Mouse (Mus musculus) heart, adult 2 months (tissue): ENCODE data around the gene Rasa3. TPM values are rescaled to one million over a fixed set of nuclear protein-coding genes. Genes with fewer than 3 reads are reported as not detected.

Experiments
- DNase-seq, 2 experiments: peaks; one replicate each; pipeline ENCODE4 v3.0.0; 2021
- H3K27ac ChIP-seq: fragments of 200-600 bp; 2 replicates; pipeline ENCODE4 v1.8.1; 2022
- H3K27me3 ChIP-seq: fragments of 200-500 bp; 2 replicates; pipeline ENCODE4 v1.6.1; 2012; ENCODE audit warnings: mild to moderate bottlenecking, low read length, inconsistent platforms, mixed read lengths; ENCODE audit not compliant: control insufficient read depth, insufficient read depth
- H3K36me3 ChIP-seq: fragments of 200-500 bp; 2 replicates; pipeline ENCODE4 v1.6.1; 2012; ENCODE audit warnings: low read length, inconsistent platforms; ENCODE audit not compliant: control insufficient read depth, insufficient read depth
- H3K4me1 ChIP-seq: fragments of 200-500 bp; 2 replicates; pipeline ENCODE4 v1.6.1; 2011; ENCODE audit warnings: low read length; ENCODE audit not compliant: control insufficient read depth, insufficient read depth
- H3K4me3 ChIP-seq: fragments of 200-600 bp; 2 replicates; pipeline ENCODE4 v1.8.1; 2022
- H3K79me2 ChIP-seq: fragments of 200-500 bp; replicated peaks from 2 replicates; pipeline ENCODE4 v1.6.1; 2012; ENCODE audit warnings: mild to moderate bottlenecking, inconsistent platforms, low read length, moderate library complexity, mixed read lengths; ENCODE audit not compliant: control insufficient read depth, insufficient read depth
- H3K9ac ChIP-seq: fragments of 200-500 bp; 2 replicates; pipeline ENCODE4 v1.6.1; 2012; ENCODE audit warnings: low read depth, mild to moderate bottlenecking, control low read depth, inconsistent platforms, low read length, mixed read lengths
- CTCF ChIP-seq: fragments of 200-600 bp; IDR thresholded peaks from 2 replicates; pipeline ENCODE4 v1.8.1; 2022; ENCODE audit warnings: antibody characterized with exemption, mild to moderate bottlenecking, moderate library complexity
- EP300 ChIP-seq: fragments of 200-500 bp; IDR thresholded peaks from 2 replicates; pipeline ENCODE4 v1.6.1; 2011; ENCODE audit warnings: low read depth, low read length, control low read depth; ENCODE audit not compliant: insufficient read depth
- POLR2A ChIP-seq: fragments of 200-500 bp; IDR thresholded peaks from 2 replicates; pipeline ENCODE4 v1.6.1; 2011; ENCODE audit warnings: mild to moderate bottlenecking, low read depth, low read length, control low read depth; ENCODE audit not compliant: insufficient read depth
- WGBS: fragments of 180-500 bp; shearing (Covaris S2); methylation state at CpG from one replicate; pipeline ENCODE4 v1.1.7; 2018; 5-methylcytosine and 5-hydroxymethylcytosine counted together
- intact Hi-C: fragments of 180-260 bp; cut with DNase I; formaldehyde crosslinking; loops from one replicate; pipeline ENCODE4 v1.15.1; 2025
- polyA plus RNA-seq: library from polyadenylated mRNA; depleted of rRNA; stranded (reverse); fragments of >200 nt; gene quantifications from 2 replicates; pipeline ENCODE4 v1.2.3, GENCODE M21; 2012
- total RNA-seq, 2 experiments: library from RNA; stranded (reverse); gene quantifications; 2 replicates each; pipeline ENCODE4 v1.2.3; 2021

Rasa3 gene
- total and polyA plus RNA-seq, 3 experiments: 14.6 to 16.9 (median 16.5) TPM

DNA sequence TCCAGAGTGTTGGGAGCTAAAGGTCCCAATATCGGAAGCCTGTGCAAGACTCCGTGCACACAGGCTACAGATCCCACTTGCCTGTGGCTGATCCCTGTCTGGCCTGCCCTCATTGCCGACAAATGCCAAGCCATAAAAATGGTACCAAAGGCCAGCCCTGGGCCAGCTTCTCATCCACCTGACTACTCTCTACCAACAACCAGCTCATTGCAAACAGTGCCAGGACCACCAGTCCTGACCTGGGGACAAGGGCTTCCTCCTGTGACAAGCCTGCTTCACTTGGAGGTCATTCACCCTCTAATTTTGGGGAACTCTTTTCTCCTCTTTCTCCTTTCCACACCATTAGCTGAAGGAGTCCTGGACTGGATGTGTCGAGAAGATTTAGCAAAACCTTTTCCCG is 29.8 kb downstream of the Rasa3 start:
- WGBS: 85% methylated on average over 5 of the region's 5 CpGs
- peaks cover 42% of the 10 kb centered on the region for H3K4me1 ChIP-seq
- peak overlapping the region; percentile 33 for H3K27ac ChIP-seq

DNA sequence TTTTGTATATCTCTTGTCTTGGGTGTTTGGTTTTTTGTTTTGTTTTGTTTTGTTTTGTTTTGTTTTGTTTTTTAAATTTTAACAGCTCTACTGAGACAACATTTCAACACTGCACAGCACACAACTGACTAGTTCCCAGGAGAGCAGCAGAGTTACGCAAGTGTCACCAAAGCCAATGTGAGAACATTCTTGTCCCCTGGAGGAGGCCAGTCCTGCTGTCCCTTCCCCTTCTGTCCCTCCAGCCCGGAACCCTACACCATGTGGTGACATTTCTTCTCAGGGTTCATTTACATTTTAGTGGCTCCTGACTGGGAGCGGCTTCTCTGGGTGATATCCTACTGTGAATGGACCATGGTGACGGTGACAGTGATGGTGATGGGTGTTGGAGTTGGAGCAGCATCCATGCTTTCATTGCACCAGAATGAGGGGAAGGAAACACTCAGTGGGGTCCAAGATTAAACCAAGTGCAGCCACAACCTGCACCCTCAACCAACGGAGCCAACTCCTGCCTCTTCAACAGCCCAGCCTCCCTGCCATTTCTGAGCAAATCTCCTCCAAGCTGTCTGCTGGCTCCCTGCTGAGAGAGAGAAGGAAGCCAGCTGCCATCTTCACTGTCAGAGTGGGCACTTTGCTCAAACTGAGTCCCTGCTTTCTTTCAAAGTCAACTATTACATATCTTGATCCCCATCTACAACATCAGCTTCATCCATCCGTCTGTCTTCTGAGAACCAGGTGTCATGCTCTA is 32.3 kb downstream of the Rasa3 start:
- H3K36me3 ChIP-seq: peaks cover 2% of the 10 kb centered on the region; the same call in 1 of the 2 replicates
- peak; percentile 62 to 72 for DNase-seq
- TF ChIP-seq POLR2A: 0 out of 2 replicates have a peak, but pooled peaks have one; percentile 21
- TF ChIP-seq CTCF: no peak
- TF ChIP-seq EP300: peak; percentile 62; the same call in 1 of the 2 replicates
- 53% methylated on average over 6 of the region's 6 CpGs for WGBS
- no peaks in the 10 kb centered on the region for H3K79me2 ChIP-seq
- peaks cover 34% of the 10 kb centered on the region for H3K4me1 ChIP-seq
- no peaks in the 10 kb centered on the region for H3K27me3 ChIP-seq
- H3K4me3 ChIP-seq: no peak overlapping the region
- peak overlapping the region; percentile 66; the same call in 1 of the 2 replicates for H3K27ac ChIP-seq
- intact Hi-C loops: no loop called here
- no peak overlapping the region for H3K9ac ChIP-seq

More for the DNA sequence above, 29.8 kb downstream of the Rasa3 start:
- H3K79me2 ChIP-seq: no peaks in the 10 kb centered on the region
- no peaks in the 10 kb centered on the region for H3K27me3 ChIP-seq
- DNase-seq: no peak
- H3K4me3 ChIP-seq: no peak overlapping the region
- intact Hi-C loops: no loop called here
- H3K36me3 ChIP-seq: peaks cover 2% of the 10 kb centered on the region; the same call in 1 of the 2 replicates
- TF ChIP-seq CTCF: no peak
- no peak for TF ChIP-seq POLR2A
- no peak for TF ChIP-seq EP300
- H3K9ac ChIP-seq: no peak overlapping the region

DNA sequence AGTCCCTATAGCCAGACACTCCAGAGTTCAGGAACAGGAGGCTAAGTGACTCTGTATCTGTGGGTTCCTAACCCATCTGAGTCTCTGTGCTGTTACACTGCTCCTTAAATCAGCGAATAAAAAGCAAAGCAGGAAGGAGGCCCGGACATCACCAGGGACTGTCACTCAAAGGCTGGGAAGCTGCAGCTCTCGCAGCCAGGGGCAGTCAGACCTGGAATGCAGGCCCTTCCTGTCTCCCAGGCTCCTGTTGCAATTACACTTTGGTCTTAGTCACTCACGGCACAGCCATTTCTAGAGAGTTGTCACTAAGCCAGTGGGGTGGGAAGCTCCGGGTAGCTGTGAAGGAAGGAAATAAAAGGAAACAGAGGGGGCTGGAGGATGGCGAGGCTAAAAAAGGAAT is 33.2 kb downstream of the Rasa3 start:
- Histone ChIP-seq H3K4me3 (no peak overlapping the region), H3K27ac (peak overlapping the region; percentile 66), H3K4me1 (peaks cover 29% of the 10 kb centered on the region), H3K79me2 (no peaks in the 10 kb centered on the region), H3K27me3 (no peaks in the 10 kb centered on the region), H3K9ac (peak overlapping the region; percentile 7; the same call in 1 of the 2 replicates), H3K36me3 (0 out of 2 replicates have a peak, but pooled peaks cover 2% of the 10 kb centered on the region)
- TF ChIP-seq CTCF (peak; percentile 39), POLR2A (no peak)
- DNase-seq: peak; percentile 58 to 73
- WGBS: 3% methylated on average over 6 of the region's 6 CpGs
- intact Hi-C loops: no loop called here

DNA sequence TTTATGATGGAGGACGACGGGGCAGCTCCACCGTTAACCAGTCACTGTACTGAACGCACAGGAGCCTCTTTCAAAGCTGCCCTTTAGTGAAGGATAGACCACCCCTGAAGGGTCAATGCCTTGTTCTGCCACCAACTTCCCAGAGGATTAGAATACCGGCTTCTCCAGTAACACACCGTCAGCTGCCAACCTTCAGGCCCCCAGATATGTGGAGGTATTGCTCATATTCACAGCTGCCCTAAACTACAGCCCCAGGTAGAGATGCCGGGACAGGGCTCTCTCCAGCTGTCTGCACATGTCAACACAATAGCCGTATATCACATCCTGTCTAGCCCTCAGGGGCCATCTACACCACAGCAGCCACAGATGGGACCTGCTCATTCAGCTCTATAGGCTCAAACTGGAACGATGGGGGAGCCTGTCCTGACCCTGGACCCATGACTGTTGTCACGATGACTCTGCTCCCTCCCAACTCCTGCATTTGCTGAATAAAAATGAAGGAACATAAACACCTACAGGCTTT is 34.7 kb downstream of the Rasa3 start:
- 0 out of 2 replicates have a peak, but pooled peaks cover 2% of the 10 kb centered on the region for H3K36me3 ChIP-seq
- intact Hi-C loops: no loop called here
- DNase-seq: no peak
- H3K4me3 ChIP-seq: no peak overlapping the region
- no peak overlapping the region for H3K9ac ChIP-seq
- H3K27ac ChIP-seq: no peak overlapping the region
- WGBS: 81% methylated on average over 10 of the region's 10 CpGs
- H3K27me3 ChIP-seq: no peaks in the 10 kb centered on the region
- no peak for TF ChIP-seq POLR2A
- TF ChIP-seq CTCF: no peak
- no peak for TF ChIP-seq EP300
- H3K4me1 ChIP-seq: peaks cover 21% of the 10 kb centered on the region
- H3K79me2 ChIP-seq: no peaks in the 10 kb centered on the region

DNA sequence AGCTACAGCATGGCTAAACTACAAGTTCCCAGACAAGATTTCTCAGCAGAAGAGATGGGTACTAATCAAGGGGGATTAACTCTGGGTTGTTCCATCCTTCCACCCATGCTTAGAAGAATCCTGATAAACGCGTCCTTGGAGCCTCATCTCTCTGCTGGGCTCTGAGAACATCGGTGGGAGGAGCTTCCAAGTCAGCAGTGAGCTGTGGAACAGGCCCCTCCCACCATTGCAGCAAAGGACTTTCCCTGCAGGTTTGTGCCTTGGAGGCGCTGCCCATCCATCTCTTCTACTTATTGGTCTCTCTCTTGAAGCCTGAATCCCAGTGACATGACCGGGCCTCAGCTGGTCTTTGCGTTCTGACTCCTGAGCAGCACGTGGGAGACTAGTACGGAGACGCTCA is 36.2 kb downstream of the Rasa3 start:
- Histone ChIP-seq H3K36me3 (0 out of 2 replicates have a peak, but pooled peaks cover 2% of the 10 kb centered on the region), H3K27ac (peak overlapping the region; percentile 66), H3K4me1 (peaks cover 20% of the 10 kb centered on the region), H3K27me3 (no peaks in the 10 kb centered on the region), H3K79me2 (no peaks in the 10 kb centered on the region), H3K4me3 (no peak overlapping the region), H3K9ac (no peak overlapping the region)
- 73% methylated on average over 9 of the region's 9 CpGs for WGBS
- DNase-seq: no peak
- no peak for TF ChIP-seq EP300
- intact Hi-C loops: no loop called here

DNA sequence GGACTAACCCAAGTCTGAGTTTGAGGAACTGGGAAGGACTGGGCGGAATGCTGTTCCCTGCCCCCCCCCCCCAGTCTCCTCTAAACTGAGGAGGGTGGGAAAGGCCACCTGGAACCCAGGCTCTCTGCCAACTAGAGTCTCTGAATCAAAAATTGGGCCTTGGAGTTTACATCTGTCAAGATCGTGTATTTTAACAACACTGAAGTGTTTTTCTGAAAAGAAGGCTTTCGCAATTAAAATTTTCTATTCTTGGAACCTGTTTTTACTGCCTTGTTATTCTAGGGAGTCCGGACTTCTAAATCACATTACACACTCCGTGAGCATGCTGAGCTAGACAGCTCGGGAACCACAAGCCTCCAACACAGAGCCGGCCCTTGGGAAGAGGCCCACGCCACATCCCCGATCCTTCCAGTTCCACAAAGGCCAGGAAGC is 36.9 kb downstream of the Rasa3 start:
- DNase-seq: peak in 1 of 2 experiments; percentile 64
- H3K27ac ChIP-seq: peak overlapping the region; percentile 66
- 51% methylated on average over 9 of the region's 9 CpGs for WGBS

More for the DNA sequence above, 36.9 kb downstream of the Rasa3 start:
- Histone ChIP-seq H3K9ac (no peak overlapping the region), H3K27me3 (no peaks in the 10 kb centered on the region), H3K4me1 (peaks cover 20% of the 10 kb centered on the region), H3K4me3 (no peak overlapping the region), H3K79me2 (no peaks in the 10 kb centered on the region), H3K36me3 (0 out of 2 replicates have a peak, but pooled peaks cover 2% of the 10 kb centered on the region)
- intact Hi-C loops: no loop called here
- TF ChIP-seq POLR2A (no peak), CTCF (no peak), EP300 (no peak)
